Mouse (Mus musculus) E14TG2a.4 (cell line): ENCODE measurements around the gene Kiss1.

Experiments
- CTCF ChIP-seq: conservative IDR thresholded peaks from 2 replicates; pipeline ENCODE4 v1.5.1; 2014; ENCODE audit warnings: low read length
- NANOG ChIP-seq: IDR thresholded peaks from 2 replicates; pipeline ENCODE4 v1.6.1; 2014; ENCODE audit warnings: borderline replicate concordance, low read length, mixed read lengths
- POU5F1 ChIP-seq: IDR thresholded peaks from 2 replicates; pipeline ENCODE4 v1.6.1; 2014; ENCODE audit warnings: low read length, borderline replicate concordance

GRCm38 (mm10) chr1:133372113-133372512 is 50.4 kb downstream of the Kiss1 start:
- TF ChIP-seq CTCF (no peak), POU5F1 (no peak), NANOG (no peak)
